Mouse (Mus musculus) limb, embryonic 11.5 days (tissue): ENCODE measurements around the gene Yes1. TPM values are rescaled to one million over a fixed set of nuclear protein-coding genes. Genes with fewer than 3 reads are reported as not detected.
"Not testable (repeated sequence)": the region's sequence is repeated elsewhere in the genome, so short reads cannot be mapped to it uniquely, and the experiment has no call there.

ENCODE experiments used
- ATAC-seq: fragments of 200-750 bp; cut with Nextera tagmentation; 2 replicates; pipeline ENCODE4 v1.8.0; 2017; ENCODE audit warnings: low read depth; ENCODE audit not compliant: insufficient number of reproducible peaks, low FRiP score, low TSS enrichment
- DNase-seq: peaks from one replicate; pipeline ENCODE4 v3.0.0-alpha.2; 2015; ENCODE audit warnings: low spot score
- H3K27ac ChIP-seq: fragments of 300-500 bp; sonication (generic); replicated peaks from 2 replicates; pipeline ENCODE4 v1.5.1; 2014; ENCODE audit warnings: low read depth, mild to moderate bottlenecking, low read length
- H3K27me3 ChIP-seq: fragments of 300-500 bp; sonication (generic); 2 replicates; pipeline ENCODE4 v1.6.1; 2014; ENCODE audit warnings: mild to moderate bottlenecking, low read length, mixed read lengths; ENCODE audit not compliant: control insufficient read depth, insufficient read depth
- H3K36me3 ChIP-seq: fragments of 300-500 bp; sonication (generic); 2 replicates; pipeline ENCODE4 v1.6.1; 2014; ENCODE audit warnings: mild to moderate bottlenecking, low read length, moderate library complexity, mixed read lengths; ENCODE audit not compliant: control insufficient read depth, insufficient read depth
- H3K4me1 ChIP-seq: fragments of 300-500 bp; sonication (generic); 2 replicates; pipeline ENCODE4 v1.6.1; 2014; ENCODE audit warnings: low read length, mixed read lengths; ENCODE audit not compliant: control insufficient read depth, insufficient read depth
- H3K4me2 ChIP-seq: fragments of 300-500 bp; sonication (generic); 2 replicates; pipeline ENCODE4 v1.6.1; 2014; ENCODE audit warnings: low read depth, mild to moderate bottlenecking, moderate library complexity; ENCODE audit not compliant: severe bottlenecking
- H3K4me3 ChIP-seq: fragments of 300-500 bp; sonication (generic); 2 replicates; pipeline ENCODE4 v1.5.1; 2014; ENCODE audit warnings: low read depth, low read length
- H3K9ac ChIP-seq: fragments of 300-500 bp; sonication (generic); 2 replicates; pipeline ENCODE4 v1.6.1; 2014; ENCODE audit warnings: mild to moderate bottlenecking, low read length
- H3K9me3 ChIP-seq: fragments of 300-500 bp; sonication (generic); 2 replicates; pipeline ENCODE4 v1.6.1; 2016; ENCODE audit warnings: low read length; ENCODE audit not compliant: control insufficient read depth
- WGBS: fragments of 180-500 bp; shearing (Covaris S2); extraction: QIAGEN DNeasy Blood & Tissue Kit; methylation state at CpG from one replicate; pipeline ENCODE4 v1.1.7; 2014; 5-methylcytosine and 5-hydroxymethylcytosine counted together
- polyA plus RNA-seq: library from polyadenylated mRNA; unstranded; fragments of >200 nt; fragmentation: Nextera tagmentation; extraction: Ambion mirVana; gene quantifications from 2 replicates; pipeline ENCODE4 v1.2.1, GENCODE M21; 2014

The Yes1 gene
- polyA plus RNA-seq, 1 experiment from 2014 or later, result 36.4 TPM

DNA sequence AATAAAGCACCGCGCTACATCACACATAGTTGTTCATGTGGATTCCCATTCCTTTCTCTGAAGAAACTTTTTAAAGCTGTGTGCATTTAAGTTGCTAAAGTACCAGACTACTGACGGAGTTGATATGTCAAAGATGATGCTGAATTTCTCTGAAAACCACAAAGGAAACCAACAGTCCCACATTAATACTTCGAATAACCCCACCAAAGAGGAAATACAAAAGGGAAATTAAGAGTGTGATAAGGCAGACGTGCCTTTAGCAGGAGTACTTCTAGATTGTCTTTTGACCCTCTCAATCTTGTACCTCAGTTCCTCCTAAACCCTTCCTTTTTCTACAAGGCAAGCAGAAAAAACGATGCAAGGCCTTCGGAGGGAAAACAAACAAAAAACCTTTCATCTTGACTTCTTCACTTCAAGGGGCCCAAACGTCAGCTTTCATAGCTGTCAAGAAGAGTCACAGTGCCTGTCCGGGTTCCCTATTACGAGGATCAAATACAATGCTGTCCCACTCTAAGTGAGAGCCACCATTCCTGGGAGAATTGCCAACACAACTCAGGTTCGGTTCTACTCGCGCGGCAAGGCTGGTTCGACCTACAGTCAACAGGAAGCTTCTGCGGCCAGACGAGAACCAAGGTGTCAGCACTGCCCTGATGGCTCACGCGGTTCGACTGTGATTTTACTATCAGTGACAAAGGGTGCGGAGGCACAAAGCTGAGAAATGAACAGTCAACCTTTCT, 739 bp upstream of the Yes1 start:
- no peaks in the 10 kb centered on the region for H3K36me3 ChIP-seq
- H3K9me3 ChIP-seq, result no peaks in the 10 kb centered on the region
- ATAC-seq (no peak; the same call in 1 of the 2 replicates), DNase-seq (peak; percentile 69)
- H3K27ac ChIP-seq, result peak overlapping the region; percentile 95
- peak overlapping the region; percentile 90 for H3K4me3 ChIP-seq
- H3K4me1 ChIP-seq, result no peaks in the 10 kb centered on the region
- H3K4me2 ChIP-seq, result peak overlapping the region; percentile 67
- WGBS, result 18% methylated on average over 21 of the region's 21 CpGs
- no peaks in the 10 kb centered on the region for H3K27me3 ChIP-seq
- H3K9ac ChIP-seq, result peak overlapping the region; percentile 95

DNA sequence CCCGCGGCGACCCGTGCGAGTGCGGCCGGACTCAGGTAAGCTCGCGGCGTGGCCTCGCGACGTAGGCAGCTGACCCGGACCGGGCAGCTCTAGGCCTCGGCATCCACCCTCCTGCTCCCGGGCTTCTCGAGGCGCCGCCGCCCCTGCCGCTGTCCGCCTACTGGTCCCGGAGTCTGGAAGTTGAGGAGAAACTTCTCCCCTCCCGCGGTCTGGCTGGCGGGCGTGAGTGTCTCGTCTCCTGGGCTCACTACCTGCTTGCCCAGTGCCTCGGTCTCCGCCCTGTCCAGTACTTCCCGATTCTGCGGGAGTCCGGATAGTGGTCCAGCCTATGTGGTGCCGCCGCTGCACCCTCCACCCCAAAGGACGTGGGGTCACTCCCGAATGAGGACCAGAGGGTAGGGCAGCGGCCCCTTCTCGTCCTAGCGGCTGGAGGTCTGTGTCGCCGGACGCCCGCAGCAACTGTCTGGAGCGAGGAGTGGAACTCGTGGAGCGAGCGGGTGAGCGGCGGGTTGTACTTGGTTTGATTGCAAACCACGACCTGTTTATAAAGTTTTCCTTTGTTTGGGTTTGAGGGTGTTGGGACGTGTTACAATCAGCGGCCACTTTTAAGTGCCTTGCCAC, 480 bp downstream of the Yes1 start:
- no peaks in the 10 kb centered on the region for H3K27me3 ChIP-seq
- no peaks in the 10 kb centered on the region for H3K4me1 ChIP-seq
- no peaks in the 10 kb centered on the region for H3K9me3 ChIP-seq
- H3K9ac ChIP-seq, result peak overlapping the region; percentile 95
- H3K4me2 ChIP-seq, result peak overlapping the region; percentile 67
- under 1% methylated on average over 54 of the region's 54 CpGs for WGBS
- peak overlapping the region; percentile 90 for H3K4me3 ChIP-seq
- DNase-seq, result no peak
- no peaks in the 10 kb centered on the region for H3K36me3 ChIP-seq
- H3K27ac ChIP-seq, result peak overlapping the region; percentile 95
- ATAC-seq, result peak; percentile 83

- no peaks in the 10 kb centered on the region for H3K27me3 ChIP-seq
- H3K4me3 ChIP-seq, result no peak overlapping the region
- no peaks in the 10 kb centered on the region for H3K9me3 ChIP-seq
- no peak for ATAC-seq
- no peak overlapping the region for H3K4me2 ChIP-seq
- no peak for DNase-seq
- 87% methylated on average over 2 of the region's 2 CpGs for WGBS
- no peaks in the 10 kb centered on the region for H3K4me1 ChIP-seq
- H3K9ac ChIP-seq, result no peak overlapping the region
- H3K36me3 ChIP-seq, result no peaks in the 10 kb centered on the region
- no peak overlapping the region for H3K27ac ChIP-seq
Measured at GRCm38 (mm10) chr5:32614291-32614690, 3.3 kb downstream of the Yes1 start.

GRCm38 (mm10) chr5:32614691-32615090, 3.7 kb downstream of the Yes1 start:
- ATAC-seq, result no peak
- no peak overlapping the region for H3K27ac ChIP-seq
- 84% methylated on average over 4 of the region's 4 CpGs for WGBS

GRCm38 (mm10) chr5:32616489-32616888, 5.5 kb downstream of the Yes1 start:
- DNase-seq, H3K4me3 ChIP-seq, H3K27me3 ChIP-seq, H3K4me2 ChIP-seq, H3K9me3 ChIP-seq, H3K9ac ChIP-seq, H3K4me1 ChIP-seq, ATAC-seq, H3K36me3 ChIP-seq, H3K27ac ChIP-seq: not testable (repeated sequence)
- 91% methylated on average over 7 of the region's 7 CpGs for WGBS

More at GRCm38 (mm10) chr5:32614691-32615090, 3.7 kb downstream of the Yes1 start:
- H3K9me3 ChIP-seq, result no peaks in the 10 kb centered on the region
- no peaks in the 10 kb centered on the region for H3K4me1 ChIP-seq
- no peak overlapping the region for H3K4me3 ChIP-seq
- H3K9ac ChIP-seq, result no peak overlapping the region
- H3K36me3 ChIP-seq, result no peaks in the 10 kb centered on the region
- no peak for DNase-seq
- H3K4me2 ChIP-seq, result no peak overlapping the region
- no peaks in the 10 kb centered on the region for H3K27me3 ChIP-seq

- Histone ChIP-seq H3K36me3 (no peaks in the 10 kb centered on the region), H3K4me3 (no peak overlapping the region), H3K9me3 (no peaks in the 10 kb centered on the region), H3K4me1 (no peaks in the 10 kb centered on the region), H3K9ac (no peak overlapping the region), H3K27ac (no peak overlapping the region), H3K4me2 (no peak overlapping the region), H3K27me3 (no peaks in the 10 kb centered on the region)
- ATAC-seq (no peak), DNase-seq (no peak)
- WGBS, result 86% methylated on average over 1 of the region's 1 CpGs
Measured at GRCm38 (mm10) chr5:32617851-32618250, 6.9 kb downstream of the Yes1 start.

DNA sequence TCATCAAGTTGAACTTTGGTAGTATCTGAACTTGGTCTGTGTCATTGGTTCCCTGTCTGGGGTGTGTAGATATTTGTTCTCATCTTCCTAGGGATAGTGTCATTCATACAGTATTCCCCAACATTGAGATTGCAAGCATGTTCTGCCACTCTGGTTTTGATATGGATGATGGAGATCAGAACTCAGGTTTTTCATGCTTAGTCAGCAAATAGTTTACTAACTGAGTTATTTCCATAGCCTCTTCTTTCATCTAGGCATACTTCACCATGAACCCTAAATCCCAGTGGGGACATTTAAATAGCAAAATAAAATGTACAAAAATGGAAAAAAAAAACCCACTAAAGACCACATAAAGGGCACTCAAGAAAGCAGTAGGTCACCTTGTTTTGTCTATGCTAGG, 12.7 kb downstream of the Yes1 start:
- Histone ChIP-seq H3K27me3 (no peaks in the 10 kb centered on the region), H3K27ac (no peak overlapping the region), H3K4me1 (no peaks in the 10 kb centered on the region), H3K9ac (no peak overlapping the region), H3K4me2 (no peak overlapping the region), H3K36me3 (no peaks in the 10 kb centered on the region; the same call in 1 of the 2 replicates), H3K9me3 (no peaks in the 10 kb centered on the region), H3K4me3 (no peak overlapping the region)
- no peak for DNase-seq
- no peak for ATAC-seq

- Histone ChIP-seq H3K4me2 (no peak overlapping the region), H3K27ac (no peak overlapping the region)
- 96% methylated on average over 2 of the region's 2 CpGs for WGBS
Measured at GRCm38 (mm10) chr5:32624777-32625176, 13.8 kb downstream of the Yes1 start.

More at GRCm38 (mm10) chr5:32624777-32625176, 13.8 kb downstream of the Yes1 start:
- H3K27me3 ChIP-seq, result no peaks in the 10 kb centered on the region
- H3K4me3 ChIP-seq, result no peak overlapping the region
- H3K4me1 ChIP-seq, result no peaks in the 10 kb centered on the region
- no peaks in the 10 kb centered on the region for H3K9me3 ChIP-seq
- H3K9ac ChIP-seq, result no peak overlapping the region
- ATAC-seq (no peak), DNase-seq (no peak)
- no peaks in the 10 kb centered on the region; the same call in 1 of the 2 replicates for H3K36me3 ChIP-seq
